Mouse (Mus musculus) limb, embryonic 15.5 days (tissue): ENCODE data around the gene Esd. TPM values are rescaled to one million over a fixed set of nuclear protein-coding genes. Genes with fewer than 3 reads are reported as not detected.

Source experiments
- ATAC-seq: fragments of 200-750 bp; cut with Nextera tagmentation; 2 replicates; pipeline ENCODE4 v1.8.0; 2017; ENCODE audit warnings: low read depth, moderate TSS enrichment; ENCODE audit not compliant: insufficient number of reproducible peaks, low FRiP score, low TSS enrichment
- H3K27ac ChIP-seq: fragments of 300-500 bp; sonication (generic); 2 replicates; pipeline ENCODE4 v1.5.1; 2015; ENCODE audit warnings: moderate library complexity, mild to moderate bottlenecking, inconsistent platforms
- H3K27me3 ChIP-seq: fragments of 300-500 bp; sonication (generic); 2 replicates; pipeline ENCODE4 v1.6.1; 2015; ENCODE audit warnings: inconsistent platforms
- H3K36me3 ChIP-seq: fragments of 300-500 bp; sonication (generic); 2 replicates; pipeline ENCODE4 v1.6.1; 2015; ENCODE audit warnings: inconsistent platforms
- H3K4me1 ChIP-seq: fragments of 300-500 bp; sonication (generic); 2 replicates; pipeline ENCODE4 v1.6.1; 2015; ENCODE audit warnings: inconsistent platforms
- H3K4me2 ChIP-seq: fragments of 300-500 bp; sonication (generic); 2 replicates; pipeline ENCODE4 v1.6.1; 2015; ENCODE audit warnings: mild to moderate bottlenecking, inconsistent platforms
- H3K4me3 ChIP-seq: fragments of 300-500 bp; sonication (generic); 2 replicates; pipeline ENCODE4 v1.5.1; 2015; ENCODE audit warnings: mild to moderate bottlenecking, inconsistent platforms
- H3K9ac ChIP-seq: fragments of 300-500 bp; sonication (generic); 2 replicates; pipeline ENCODE4 v1.6.1; 2015; ENCODE audit warnings: inconsistent platforms
- H3K9me3 ChIP-seq: fragments of 300-500 bp; sonication (generic); 2 replicates; pipeline ENCODE4 v1.6.1; 2016; ENCODE audit warnings: inconsistent platforms
- WGBS: fragments of 180-500 bp; shearing (Covaris S2); methylation state at CpG from one replicate; pipeline ENCODE4 v1.1.7; 2015; 5-methylcytosine and 5-hydroxymethylcytosine counted together
- polyA plus RNA-seq: library from polyadenylated mRNA; unstranded; fragments of >200 nt; fragmentation: Nextera tagmentation; extraction: Ambion mirVana; gene quantifications from 2 replicates; pipeline ENCODE4 v1.2.1, GENCODE M21; 2015

Esd gene
- 264 and 274 TPM in 2 replicates for polyA plus RNA-seq

DNA sequence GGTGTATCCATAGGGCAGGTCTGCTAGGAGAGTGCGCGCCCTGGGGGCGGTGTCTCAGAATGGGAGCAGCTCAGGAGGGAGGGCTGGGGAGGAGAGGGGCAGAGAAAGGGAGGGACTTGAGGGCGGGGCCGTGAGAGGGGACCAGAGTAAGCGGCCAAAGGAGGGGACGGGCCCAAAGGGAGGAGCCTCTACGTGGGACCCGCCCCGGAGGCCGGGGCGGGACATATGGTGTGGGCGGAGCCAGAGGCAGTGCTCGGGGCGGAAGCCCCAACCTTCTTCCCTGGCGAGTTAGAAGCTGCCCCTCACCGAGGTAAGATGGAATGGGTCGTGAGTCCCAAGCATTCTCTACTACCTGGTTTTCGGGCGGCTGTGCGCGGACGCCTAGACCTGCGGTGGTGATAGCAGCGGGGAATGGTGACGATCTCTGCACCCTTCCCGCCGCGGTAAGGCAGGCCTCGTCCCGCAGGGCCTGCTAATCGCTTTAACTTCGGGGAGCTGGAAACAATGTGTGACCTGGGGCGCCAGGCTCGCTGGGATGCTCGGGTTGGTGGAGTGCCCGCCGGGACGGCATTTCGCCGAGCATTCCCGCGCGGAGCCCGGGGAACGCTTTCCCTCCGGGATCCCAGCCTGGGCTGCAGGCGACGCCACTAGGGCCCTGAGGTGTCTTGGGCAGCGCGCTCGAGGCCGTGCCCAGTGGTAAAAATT, at the start of gene Esd:
Esd (plus strand) TSS at position 219 of the 705 bp plus-strand sequence.
- WGBS, result under 1% methylated on average over 53 of the region's 53 CpGs
- Histone ChIP-seq H3K36me3 (peaks cover 11% of the 10 kb centered on the region), H3K9me3 (no peaks in the 10 kb centered on the region), H3K4me1 (peaks cover 7% of the 10 kb centered on the region; the same call in 1 of the 2 replicates), H3K27ac (peak within 1 kb of the TSS; percentile 85), H3K4me2 (peak within 1 kb of the TSS; percentile 64), H3K27me3 (no peaks in the 10 kb centered on the region), H3K9ac (peak within 1 kb of the TSS; percentile 74), H3K4me3 (peak within 1 kb of the TSS; percentile 83)
- ATAC-seq, result peak; percentile 97

DNA sequence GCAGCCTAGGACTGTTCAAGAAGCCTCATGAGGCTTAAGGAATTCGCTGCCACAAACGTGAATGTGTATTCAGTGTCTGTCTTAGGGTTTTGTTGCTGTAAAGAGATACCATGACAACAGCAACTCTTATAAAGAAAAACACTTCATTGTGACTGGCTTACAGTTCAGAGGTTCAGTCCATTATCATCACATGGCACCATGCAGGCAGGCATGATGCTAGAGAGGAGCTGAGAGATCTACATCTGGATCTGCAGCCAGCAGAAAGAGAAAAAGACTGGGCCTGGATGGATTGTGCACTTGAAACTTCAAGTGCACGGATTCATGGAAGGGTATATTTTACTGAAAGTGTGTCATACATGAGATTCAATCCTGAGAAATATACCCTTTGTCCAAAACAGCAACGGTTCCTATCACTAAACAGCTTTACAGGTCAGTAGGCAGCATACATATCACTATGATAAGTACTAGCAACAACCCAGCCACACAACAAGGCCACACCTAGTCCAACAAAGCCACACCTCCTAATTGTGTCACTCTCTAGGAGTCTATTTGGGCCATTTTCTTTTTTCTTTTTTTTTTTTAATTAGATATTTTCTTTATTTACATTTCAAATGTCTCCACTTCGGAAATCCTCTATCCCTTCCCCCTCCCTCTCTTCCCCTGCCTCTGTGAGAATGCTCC, 47.7 kb upstream of the Esd start:
- ATAC-seq, result no peak
- no peaks in the 10 kb centered on the region for H3K27me3 ChIP-seq
- 84% methylated on average over 5 of the region's 5 CpGs for WGBS
- H3K4me1 ChIP-seq, result no peaks in the 10 kb centered on the region
- H3K36me3 ChIP-seq, result no peaks in the 10 kb centered on the region
- no peaks in the 10 kb centered on the region for H3K9me3 ChIP-seq
- no peak overlapping the region for H3K9ac ChIP-seq
- no peak overlapping the region for H3K4me3 ChIP-seq
- H3K4me2 ChIP-seq, result no peak overlapping the region
- no peak overlapping the region for H3K27ac ChIP-seq

DNA sequence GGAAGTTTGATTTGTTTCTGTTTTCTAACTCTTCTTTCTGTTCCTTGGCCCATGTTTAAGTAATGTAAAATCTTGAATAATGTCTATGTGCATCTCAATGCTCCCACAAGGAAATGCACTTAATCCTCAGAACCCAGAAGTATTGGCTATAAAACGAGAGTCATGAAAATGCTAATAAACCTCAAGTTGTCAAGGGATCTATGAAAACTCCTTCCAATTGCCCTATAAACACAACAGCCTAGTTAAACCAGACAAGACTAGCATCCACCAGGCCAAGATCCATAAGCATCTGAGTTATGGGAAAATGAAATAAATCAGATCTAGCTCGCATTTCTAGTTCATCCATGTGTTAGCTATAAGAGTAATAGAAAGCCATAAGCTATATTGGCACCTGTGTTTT, 40.1 kb upstream of the Esd start:
- no peaks in the 10 kb centered on the region for H3K9me3 ChIP-seq
- no peak overlapping the region for H3K9ac ChIP-seq
- H3K27me3 ChIP-seq, result no peaks in the 10 kb centered on the region
- ATAC-seq, result peak; percentile 63; the same call in 1 of the 2 replicates
- no peaks in the 10 kb centered on the region for H3K36me3 ChIP-seq
- H3K27ac ChIP-seq, result no peak overlapping the region
- 41% methylated on average over 2 of the region's 2 CpGs for WGBS
- H3K4me2 ChIP-seq, result no peak overlapping the region
- H3K4me3 ChIP-seq, result no peak overlapping the region
- no peaks in the 10 kb centered on the region for H3K4me1 ChIP-seq

DNA sequence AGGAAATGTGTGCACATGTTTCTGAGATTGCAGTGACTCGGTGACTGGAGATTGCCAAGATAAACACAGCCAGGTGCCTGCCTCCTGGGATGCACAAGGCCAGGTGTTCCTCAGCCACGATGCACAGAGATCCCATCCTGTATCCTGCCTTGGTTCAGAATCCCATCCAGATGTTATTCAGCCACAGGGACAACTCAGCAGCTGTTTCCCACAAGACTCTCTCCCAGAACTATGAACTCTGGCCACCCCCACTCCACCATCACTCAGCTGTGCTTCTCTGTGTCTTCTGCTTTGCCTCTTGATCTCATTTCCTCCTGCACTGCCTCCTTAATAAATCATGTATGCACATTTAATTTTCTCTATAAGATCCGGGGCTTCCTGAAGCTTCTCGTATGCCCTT, 35.3 kb upstream of the Esd start:
- no peak overlapping the region for H3K9ac ChIP-seq
- no peaks in the 10 kb centered on the region for H3K36me3 ChIP-seq
- no peak for ATAC-seq
- WGBS, result 31% methylated on average over 4 of the region's 4 CpGs
- no peak overlapping the region for H3K4me2 ChIP-seq
- no peak overlapping the region for H3K4me3 ChIP-seq
- no peak overlapping the region for H3K27ac ChIP-seq
- H3K4me1 ChIP-seq, result 0 out of 2 replicates have a peak, but pooled peaks cover 2% of the 10 kb centered on the region
- no peaks in the 10 kb centered on the region for H3K9me3 ChIP-seq
- H3K27me3 ChIP-seq, result no peaks in the 10 kb centered on the region

DNA sequence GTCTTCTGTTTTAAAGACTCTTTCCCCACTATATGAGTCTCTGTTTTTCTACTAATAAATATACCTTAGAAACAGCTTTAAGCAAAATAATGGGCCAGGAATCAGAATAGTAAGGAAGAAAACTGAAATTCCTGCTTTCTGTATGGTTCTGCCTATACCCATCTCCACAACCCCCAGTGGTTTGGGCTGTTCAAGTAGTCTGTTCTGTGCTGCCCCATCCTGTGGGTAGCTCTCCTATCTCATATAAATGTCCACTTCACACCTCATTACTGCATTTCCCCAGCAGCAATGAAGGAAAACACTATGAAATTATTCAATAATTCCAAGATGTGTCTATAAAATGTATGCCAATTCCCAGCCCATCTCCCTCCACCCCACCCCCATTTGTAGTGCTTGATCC, 34.7 kb upstream of the Esd start:
- no peak for ATAC-seq
- Histone ChIP-seq H3K4me3 (no peak overlapping the region), H3K27me3 (no peaks in the 10 kb centered on the region), H3K4me2 (no peak overlapping the region), H3K4me1 (0 out of 2 replicates have a peak, but pooled peaks cover 2% of the 10 kb centered on the region), H3K27ac (no peak overlapping the region), H3K9me3 (no peaks in the 10 kb centered on the region), H3K36me3 (no peaks in the 10 kb centered on the region), H3K9ac (no peak overlapping the region)

DNA sequence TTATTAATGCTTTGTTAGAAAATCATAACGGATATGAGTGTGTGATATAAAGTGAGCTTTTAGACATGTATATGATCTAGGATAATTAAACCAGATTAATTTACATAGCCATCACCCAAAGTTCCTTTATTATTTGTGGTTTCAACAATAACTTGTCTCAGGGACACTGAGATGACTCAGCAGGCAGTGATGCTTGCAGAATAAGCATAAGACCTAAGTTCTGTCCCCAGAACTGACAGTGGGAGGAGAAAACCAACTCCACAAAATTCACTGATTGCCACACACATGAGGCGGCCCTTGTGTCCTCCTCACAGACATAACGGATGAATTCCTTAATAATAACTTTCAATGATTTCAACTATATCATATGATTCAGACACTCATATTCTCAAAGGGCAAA, 32.9 kb upstream of the Esd start:
- no peaks in the 10 kb centered on the region for H3K27me3 ChIP-seq
- H3K9ac ChIP-seq, result no peak overlapping the region
- H3K4me3 ChIP-seq, result no peak overlapping the region
- 0 out of 2 replicates have a peak, but pooled peaks cover 2% of the 10 kb centered on the region for H3K4me1 ChIP-seq
- no peak overlapping the region for H3K4me2 ChIP-seq
- H3K36me3 ChIP-seq, result no peaks in the 10 kb centered on the region
- no peak for ATAC-seq
- no peak overlapping the region for H3K27ac ChIP-seq
- 83% methylated on average over 3 of the region's 3 CpGs for WGBS
- no peaks in the 10 kb centered on the region for H3K9me3 ChIP-seq

DNA sequence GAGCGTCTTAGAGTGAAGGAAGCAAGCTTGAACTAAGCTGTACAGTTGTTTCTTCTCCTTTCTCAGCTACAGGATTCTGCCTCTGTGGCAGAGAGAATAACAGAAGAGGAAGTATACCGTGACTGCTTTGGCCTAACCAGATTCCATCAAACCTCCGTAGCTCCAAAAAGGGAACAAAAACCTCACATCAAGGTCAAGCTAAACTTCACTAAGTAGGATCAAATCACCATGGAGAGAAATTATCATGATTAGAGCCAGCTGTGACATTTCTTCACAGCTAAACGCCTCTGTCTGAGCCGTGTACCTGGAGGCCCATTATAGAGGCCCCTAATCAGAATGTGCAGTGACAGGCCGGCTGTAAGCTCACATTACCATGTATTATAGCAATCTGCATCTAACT, 28.2 kb upstream of the Esd start:
- no peak for ATAC-seq
- no peaks in the 10 kb centered on the region for H3K4me1 ChIP-seq
- no peaks in the 10 kb centered on the region for H3K9me3 ChIP-seq
- H3K27ac ChIP-seq, result no peak overlapping the region
- H3K27me3 ChIP-seq, result no peaks in the 10 kb centered on the region
- H3K9ac ChIP-seq, result no peak overlapping the region
- H3K4me3 ChIP-seq, result no peak overlapping the region
- no peaks in the 10 kb centered on the region; the same call in 1 of the 2 replicates for H3K36me3 ChIP-seq
- no peak overlapping the region for H3K4me2 ChIP-seq
- 22% methylated on average over 6 of the region's 6 CpGs for WGBS

DNA sequence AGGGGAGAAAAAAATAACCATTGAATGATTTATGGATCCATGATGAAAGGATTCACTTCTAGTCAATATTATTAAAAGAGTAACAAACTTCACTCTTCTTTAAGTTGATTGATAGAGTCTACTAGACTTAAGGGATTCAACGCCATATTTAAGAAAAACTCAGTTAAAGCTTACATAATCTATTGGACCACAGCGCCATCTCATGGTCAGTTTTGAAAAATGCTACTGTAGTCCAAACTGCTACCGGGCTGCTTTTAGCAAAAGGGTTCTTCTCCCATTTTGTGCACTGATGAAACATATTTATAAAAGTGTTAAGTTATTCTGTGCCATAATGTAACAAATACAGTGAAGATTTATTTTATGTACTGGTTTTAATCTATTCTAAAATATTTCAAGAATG, 23.0 kb upstream of the Esd start:
- Histone ChIP-seq H3K4me2 (no peak overlapping the region), H3K27ac (no peak overlapping the region), H3K9me3 (no peaks in the 10 kb centered on the region), H3K9ac (no peak overlapping the region), H3K4me3 (no peak overlapping the region), H3K36me3 (no peaks in the 10 kb centered on the region; the same call in 1 of the 2 replicates), H3K27me3 (no peaks in the 10 kb centered on the region), H3K4me1 (no peaks in the 10 kb centered on the region)
- ATAC-seq, result no peak
- whole genome bisulfite sequencing, result 26% methylated on average over 3 of the region's 3 CpGs

DNA sequence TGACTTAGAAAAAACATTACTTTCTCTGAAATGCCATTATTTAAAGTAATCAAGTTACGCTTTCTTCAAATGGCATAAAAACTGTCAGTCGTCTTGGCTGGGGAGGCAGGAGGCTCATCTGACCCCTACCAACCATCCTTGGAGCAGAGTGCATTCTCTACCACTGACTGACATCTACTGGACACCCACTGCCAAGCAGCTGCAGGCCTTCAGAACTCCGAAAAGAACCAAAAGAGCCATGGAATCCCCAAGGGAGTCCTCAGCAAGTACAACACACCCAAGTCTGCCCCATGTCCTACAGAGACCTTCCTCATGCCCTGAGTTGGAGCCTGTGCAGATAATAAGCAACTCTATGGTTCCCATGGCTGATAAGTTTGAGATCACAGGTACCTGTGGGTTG, 8.6 kb upstream of the Esd start:
- H3K36me3 ChIP-seq, result no peaks in the 10 kb centered on the region
- WGBS, result 71% methylated on average over 3 of the region's 3 CpGs
- H3K4me2 ChIP-seq, result no peak overlapping the region
- no peaks in the 10 kb centered on the region for H3K9me3 ChIP-seq
- no peak overlapping the region for H3K27ac ChIP-seq
- H3K9ac ChIP-seq, result no peak overlapping the region
- H3K4me1 ChIP-seq, result no peaks in the 10 kb centered on the region
- no peaks in the 10 kb centered on the region for H3K27me3 ChIP-seq
- H3K4me3 ChIP-seq, result no peak overlapping the region
- no peak for ATAC-seq

DNA sequence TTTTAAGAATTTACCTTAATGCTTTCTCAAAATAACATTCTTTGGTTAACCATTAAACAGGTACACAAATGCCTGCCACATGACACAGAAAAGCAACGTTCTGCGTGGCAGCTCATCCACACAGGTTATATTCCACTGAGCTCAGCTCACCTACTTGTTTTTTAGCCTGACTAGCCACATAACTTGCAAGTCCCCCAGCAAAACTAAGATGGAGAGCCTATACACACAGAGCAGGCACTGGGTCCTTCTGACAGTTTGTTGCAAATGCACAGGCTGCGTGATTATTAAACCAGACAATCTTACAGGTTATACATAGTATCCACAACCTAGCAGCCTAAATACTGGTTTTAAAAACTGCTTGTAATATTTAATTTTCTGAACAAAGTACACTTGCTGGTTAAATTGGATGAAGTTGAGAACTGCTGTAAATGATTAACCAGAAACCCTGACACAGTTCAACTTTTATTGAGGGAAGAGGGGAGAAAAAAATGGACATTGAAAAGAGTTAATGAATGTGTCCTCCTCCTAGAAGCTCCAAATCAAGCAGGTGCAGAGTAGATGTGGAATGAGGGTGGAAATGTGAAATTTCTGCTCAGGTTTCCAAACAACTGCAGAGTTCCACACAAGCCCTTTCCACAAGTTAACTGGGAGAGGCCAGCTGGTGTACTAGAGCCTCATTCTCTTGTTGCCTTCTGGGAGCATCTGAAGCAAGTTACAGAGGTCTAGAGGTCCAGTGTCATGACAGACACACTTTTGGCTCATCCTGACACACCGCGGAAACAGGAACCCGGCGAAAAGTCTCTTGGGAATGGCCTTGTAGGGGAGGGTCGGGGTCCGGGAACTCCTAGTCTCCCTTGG, 647 bp upstream of the Esd start:
- 27% methylated on average over 9 of the region's 9 CpGs for WGBS
- no peaks in the 10 kb centered on the region for H3K9me3 ChIP-seq
- peaks cover 4% of the 10 kb centered on the region for H3K36me3 ChIP-seq
- peak overlapping the region; percentile 44; the same call in 1 of the 2 replicates for H3K27ac ChIP-seq
- H3K4me3 ChIP-seq, result peak overlapping the region; percentile 83
- ATAC-seq, result peak; percentile 45
- H3K4me2 ChIP-seq, result peak overlapping the region; percentile 64
- H3K27me3 ChIP-seq, result no peaks in the 10 kb centered on the region
- 0 out of 2 replicates have a peak overlapping the region, but pooled peaks have one; percentile 21 for H3K9ac ChIP-seq
- H3K4me1 ChIP-seq, result peaks cover 7% of the 10 kb centered on the region; the same call in 1 of the 2 replicates

DNA sequence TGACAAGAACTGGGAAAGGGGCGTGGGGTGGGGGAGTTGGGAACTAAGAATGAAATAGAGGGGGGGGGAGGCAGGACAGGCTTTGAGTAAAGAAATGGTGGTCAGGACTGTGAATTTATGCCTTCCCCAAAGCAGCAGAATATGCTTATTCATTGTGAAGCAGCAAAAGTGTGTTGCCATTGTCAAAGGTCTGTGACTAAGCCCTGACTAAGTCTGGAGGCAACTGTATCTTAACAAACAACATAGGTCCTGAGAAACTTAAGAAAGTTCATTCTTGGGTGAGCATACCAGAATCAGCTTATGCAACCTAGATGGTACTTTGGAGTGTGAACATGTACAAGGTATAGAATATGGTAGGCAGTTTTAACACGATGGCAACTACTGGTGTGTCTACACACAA, 1.3 kb downstream of the Esd start:
- Histone ChIP-seq H3K4me2 (peak overlapping the region; percentile 64), H3K27me3 (no peaks in the 10 kb centered on the region), H3K36me3 (peaks cover 21% of the 10 kb centered on the region), H3K9me3 (no peaks in the 10 kb centered on the region), H3K4me1 (peaks cover 7% of the 10 kb centered on the region; the same call in 1 of the 2 replicates), H3K27ac (no peak overlapping the region), H3K4me3 (peak overlapping the region; percentile 83; the same call in 1 of the 2 replicates), H3K9ac (no peak overlapping the region)
- WGBS, result 75% methylated on average over 2 of the region's 2 CpGs
- no peak for ATAC-seq
